Mouse (Mus musculus) ovary, postnatal 14 days (tissue): ENCODE measurements around the gene Eme2.
"Not testable (repeated sequence)": the region's sequence is repeated elsewhere in the genome, so short reads cannot be mapped to it uniquely, and the experiment has no call there.

ENCODE experiments used
- DNase-seq: peaks from one replicate; pipeline ENCODE4 v3.0.0; 2022; ENCODE audit warnings: low spot score

The Eme2 gene

DNA sequence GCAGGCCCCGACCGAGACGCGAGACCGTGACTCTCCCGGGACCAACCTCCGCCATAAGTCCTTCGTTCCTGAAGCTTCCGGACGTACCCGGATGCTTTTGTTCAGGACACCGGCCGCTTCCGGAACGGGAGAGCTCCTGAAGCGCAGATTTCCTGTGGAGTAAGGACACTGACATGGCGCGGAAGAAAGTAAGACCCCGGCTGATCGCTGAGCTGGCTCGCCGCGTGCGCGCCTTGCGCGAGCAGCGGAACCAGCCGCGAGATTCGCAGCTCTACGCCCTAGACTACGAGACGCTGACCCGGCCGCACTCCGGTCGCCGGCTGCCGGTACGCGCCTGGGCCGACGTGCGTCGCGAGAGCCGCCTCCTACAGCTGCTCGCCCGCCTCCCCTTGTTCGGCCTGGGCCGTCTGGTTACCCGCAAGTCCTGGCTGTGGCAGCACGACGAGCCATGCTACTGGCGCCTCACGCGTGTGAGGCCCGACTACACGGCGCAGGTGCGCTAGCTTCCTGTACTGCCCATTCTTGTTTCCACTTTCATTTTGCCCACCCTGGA is at the start of gene Eme2, which contains the start of gene Mrps34:
TSS of gene Eme2 (minus strand) at position 93 of the 553 bp plus-strand sequence.
TSS of gene Mrps34 (plus strand) at position 122 of the 553 bp plus-strand sequence.
- DNase-seq = peak; percentile 73

DNA sequence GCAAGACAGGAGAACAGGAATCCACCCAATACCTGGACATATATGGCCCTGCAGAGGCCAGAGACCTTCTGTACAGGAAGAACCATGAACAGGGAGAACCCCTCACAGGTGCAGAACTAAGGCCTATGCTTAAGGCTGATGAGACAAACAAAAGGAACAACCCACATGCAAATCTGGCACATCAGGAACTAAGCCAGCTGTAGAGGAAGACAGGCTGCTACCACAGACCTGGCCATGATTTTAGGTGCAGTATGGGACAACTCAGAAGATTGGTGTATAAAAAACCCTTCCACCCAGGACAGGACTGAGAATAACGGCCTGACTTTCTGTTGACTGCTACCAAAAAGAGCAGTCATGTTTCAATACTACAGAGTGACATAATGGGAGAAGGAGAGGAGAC is 48.7 kb upstream of the Eme2 start:
- not testable (repeated sequence) for DNase-seq

DNA sequence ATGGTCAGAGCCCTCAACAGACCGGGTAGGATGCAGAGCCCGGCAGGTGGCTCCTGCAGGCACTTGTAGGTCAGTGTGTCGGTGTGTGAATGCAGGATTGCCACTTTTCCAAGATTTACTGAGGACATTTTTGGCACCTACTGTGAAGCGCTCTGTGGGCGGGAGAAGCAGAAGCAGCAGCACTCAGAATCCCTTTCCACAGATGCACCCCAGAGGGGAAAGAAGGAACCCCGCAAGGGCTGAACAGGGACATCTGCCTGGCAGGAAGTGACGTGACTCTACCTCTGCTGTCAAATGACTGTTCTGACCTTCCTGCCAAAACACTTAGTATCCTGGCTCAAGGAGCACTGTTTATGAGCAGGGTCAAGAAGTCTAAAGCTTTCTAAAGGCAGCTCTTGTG is 48.1 kb upstream of the Eme2 start:
- DNase-seq = no peak

DNA sequence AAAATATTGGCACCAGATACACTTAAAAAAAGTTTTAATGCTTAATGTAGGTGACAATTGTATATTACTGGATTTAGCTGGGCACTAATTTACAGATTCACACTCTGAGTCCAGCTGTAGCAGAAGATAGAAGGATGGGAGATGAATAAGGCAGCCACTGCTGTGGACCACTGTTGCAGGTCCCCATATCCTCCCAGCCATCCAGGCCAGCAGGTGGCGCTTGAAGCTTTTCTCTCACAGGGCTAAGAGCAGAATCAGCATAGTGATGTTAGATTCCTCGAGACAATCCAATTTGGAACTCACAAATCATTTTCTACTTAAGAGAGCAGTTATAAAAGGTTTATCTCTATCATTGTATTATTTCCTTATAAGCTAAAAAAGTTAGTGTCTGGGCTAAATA is 47.6 kb upstream of the Eme2 start:
- DNase-seq = peak; percentile 21

DNA sequence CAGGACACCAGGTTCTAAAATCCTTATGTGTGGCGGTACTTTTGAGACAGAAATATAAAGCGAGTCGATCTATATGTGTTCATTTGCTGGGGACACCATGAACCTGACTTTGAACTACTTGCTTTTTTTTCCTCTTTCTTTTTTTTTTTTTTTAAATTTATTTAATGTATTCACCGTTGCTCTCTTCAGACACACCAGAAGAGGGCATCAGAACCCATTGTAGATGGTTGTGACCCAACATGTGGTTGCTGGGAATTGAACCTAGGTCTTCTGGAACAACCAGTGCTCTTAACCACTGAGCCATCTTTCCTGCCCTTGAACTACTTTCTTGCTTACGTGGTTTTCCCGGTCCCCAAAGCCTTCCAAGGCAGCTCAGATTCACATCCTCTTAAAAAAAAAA is 42.4 kb upstream of the Eme2 start:
- no peak for DNase-seq

DNA sequence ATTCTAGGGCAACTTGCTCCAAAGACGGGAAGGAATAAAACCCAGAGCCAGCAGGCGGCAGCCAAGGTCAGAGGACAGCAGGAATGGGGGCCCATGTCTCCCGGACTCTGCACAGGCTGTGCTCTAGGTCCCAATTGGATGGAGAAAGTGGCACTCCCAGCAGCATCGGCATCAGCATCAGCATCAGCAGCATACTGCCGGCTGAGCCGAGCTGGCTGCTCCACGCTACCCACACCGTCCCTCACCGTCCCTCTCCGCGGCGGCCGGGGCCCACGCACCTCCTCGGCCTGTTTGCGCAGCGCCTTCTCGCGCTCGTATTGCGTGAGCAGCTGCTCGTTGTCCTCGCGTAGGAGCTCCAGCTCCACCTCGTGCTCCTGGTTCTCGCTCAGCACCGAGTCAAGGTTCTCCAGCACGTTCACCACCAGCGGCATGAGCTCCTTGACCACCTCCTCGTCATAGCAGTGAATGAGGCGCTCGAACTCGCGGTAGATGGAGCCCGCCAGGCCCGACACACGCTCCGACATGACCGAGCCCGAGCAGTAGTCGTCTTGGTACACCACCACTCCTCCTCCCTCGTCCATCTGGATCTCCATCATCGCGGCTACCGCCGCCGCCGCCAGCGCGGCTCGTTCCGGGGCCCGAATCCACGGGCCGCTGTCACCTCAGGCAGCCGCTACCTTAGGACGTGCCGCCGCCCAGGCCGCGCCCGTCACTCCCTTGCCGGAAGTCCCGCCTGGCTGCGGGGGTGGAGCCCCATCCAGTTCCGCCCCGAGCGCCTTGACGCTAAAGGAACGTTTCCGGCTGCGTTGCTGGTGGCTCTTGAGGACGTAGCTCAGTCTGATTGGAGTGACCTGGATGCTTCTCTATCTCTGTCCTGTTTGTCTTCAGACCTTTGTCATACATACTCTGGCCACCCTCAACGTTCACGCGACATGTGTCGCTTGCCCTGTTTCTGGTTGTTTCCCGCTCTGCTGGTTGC is 41.7 kb upstream of the Eme2 start, which contains the start of gene Mapk8ip3:
TSS of gene Mapk8ip3 (minus strand) at position 719 of the 979 bp plus-strand sequence.
- DNase-seq = peak; percentile 93

DNA sequence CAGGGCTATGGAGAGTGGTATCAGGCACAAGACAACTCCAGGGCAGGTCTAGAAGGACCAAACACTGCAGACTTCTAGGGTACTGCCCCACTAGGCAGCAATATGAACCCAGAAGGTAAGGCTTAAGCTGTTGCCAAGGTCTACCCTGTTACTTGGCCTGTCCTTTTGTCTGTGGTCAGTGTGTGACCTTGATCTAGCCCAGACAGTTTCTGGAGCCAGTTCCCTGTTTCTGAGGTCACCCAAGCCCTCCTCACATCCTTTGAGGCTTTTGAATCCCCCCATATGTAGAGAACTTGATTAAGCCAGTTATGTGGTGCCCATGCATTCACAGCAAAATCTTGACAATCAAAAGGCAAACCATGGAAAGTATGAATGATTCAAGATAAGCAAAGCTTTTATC is 40.8 kb upstream of the Eme2 start:
- DNase-seq = no peak

DNA sequence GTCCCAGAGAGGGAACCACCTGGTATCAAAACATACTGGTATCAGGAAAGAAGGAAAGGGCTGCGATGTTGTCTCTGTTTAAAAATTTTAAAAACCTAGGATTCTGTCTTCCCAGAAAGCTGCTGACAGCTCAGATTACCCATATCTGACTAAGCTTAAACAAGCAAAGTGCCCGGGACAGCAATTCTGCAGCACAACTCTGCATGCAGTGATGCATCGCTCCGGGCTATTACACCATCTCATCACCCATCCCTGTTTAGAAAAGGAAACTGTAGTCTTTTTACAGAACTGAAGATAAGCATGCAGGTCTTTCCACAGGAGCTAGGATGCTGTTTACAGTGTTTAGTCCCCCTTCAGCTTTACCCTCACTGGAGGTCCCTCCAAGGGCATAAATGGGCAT is 40.0 kb upstream of the Eme2 start:
- DNase-seq = no peak

DNA sequence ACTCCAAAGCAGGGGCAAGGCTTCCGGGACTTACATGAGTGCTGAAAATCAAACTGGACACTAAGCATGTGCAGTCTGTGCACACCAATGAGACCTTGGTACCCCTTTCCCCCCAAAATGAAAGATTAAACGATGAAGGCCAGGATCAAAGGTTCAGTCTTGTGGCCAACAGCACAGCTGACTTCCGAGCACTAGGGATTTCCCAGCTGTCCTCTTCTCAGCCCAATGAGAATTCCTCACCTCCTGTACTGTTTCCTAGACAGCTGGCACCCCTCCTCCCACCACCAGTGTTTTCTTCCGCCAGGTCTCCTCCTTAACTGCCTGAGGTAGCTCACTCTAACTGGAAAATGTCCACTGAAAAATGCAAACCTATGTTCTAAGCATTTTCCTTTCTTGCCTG is 38.3 kb upstream of the Eme2 start:
- DNase-seq = no peak

DNA sequence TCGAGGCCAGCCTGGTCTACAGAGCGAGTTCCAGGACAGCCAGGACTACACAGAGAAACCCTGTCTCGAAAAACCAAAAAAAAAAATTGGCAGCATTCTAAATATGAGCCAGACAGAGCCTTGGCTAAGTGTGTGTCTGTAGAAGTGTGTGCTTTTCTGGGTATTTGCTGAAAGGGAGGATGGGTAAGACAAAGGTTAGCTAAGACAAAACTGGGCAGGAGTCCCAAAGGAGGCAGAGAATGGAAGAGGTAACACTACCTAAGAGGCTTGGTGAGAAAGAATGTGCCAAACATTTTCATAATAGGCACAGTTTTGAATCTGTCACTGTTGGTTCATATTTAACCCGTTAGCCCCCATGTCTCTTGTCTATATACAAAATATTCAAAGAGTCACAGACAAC is 37.5 kb upstream of the Eme2 start:
- no peak for DNase-seq

DNA sequence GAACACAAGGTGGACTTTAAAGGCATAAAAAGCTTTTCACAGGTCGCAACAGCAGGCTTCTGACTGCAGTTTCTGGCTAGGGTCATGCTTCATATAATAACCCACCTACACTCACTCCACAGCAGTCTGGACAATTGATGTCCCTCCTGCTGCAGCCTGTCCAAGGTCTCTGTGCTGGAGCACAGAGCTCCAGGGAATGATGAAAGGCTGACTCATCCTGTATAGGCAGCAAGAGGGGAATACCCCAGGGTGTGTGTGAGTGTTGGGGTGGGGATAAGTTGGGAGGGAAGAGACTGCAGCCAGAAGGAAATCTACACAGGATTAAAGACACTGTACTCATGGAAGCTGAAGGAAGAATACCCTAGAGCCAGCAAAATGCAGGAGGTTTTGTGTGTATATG is 34.6 kb upstream of the Eme2 start:
- no peak for DNase-seq

DNA sequence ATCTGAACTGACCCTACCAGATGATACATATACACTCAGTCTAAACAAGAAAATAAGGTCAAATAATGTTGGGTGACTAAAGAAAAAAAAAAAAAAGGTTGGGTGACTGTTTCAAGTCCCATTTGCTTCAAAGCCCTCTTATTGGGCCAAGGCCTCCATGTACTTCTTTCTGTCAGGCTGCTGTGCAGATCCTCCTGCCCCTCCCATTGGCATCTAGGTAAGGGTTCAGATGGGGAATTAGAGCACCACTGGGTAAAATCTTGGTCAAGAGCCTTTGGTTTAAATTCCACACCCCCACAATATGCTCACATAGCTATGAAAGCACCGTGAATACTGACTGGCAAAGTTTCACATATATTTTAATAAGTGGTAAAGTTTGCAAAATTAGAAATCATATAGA is 28.4 kb upstream of the Eme2 start:
- DNase-seq = no peak

DNA sequence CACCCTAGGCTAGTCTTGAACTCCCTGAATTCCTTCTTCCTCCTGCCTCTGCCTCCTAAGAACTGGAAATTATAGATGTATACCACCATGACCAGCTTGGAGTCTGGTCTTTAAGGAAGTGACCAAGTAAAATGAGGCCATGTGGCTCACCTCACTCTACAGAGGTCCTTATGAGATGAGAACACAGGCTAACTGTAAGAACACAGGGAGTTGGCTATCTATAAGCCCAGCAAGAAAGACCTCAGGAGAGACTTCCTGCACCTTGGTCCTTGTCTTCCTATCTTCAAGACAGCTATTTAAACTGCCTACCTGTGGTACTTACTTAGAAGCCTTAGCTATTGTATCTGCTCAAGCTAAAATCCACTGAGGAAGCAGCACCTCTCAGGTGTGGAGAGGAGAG is 19.1 kb upstream of the Eme2 start:
- DNase-seq = no peak

DNA sequence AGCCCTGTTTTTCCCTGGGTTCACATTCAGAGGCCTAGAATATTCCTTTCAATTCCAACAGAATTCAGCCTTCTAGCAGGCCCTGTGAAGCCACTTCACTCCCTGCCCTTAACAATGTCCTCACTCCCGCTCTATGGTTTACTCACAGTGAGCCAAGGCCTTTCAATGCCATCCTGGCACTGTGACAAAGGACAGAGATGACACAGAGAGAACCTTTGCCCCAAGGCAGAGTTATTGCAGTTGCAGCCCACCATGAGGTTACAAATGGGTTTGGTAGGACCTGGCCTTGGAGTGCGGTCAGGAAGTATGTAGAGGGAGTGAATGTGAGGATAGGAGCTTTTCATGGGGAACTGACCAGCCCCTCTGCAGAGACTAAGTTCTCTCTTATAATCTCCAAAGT is 12.7 kb upstream of the Eme2 start:
- no peak for DNase-seq

DNA sequence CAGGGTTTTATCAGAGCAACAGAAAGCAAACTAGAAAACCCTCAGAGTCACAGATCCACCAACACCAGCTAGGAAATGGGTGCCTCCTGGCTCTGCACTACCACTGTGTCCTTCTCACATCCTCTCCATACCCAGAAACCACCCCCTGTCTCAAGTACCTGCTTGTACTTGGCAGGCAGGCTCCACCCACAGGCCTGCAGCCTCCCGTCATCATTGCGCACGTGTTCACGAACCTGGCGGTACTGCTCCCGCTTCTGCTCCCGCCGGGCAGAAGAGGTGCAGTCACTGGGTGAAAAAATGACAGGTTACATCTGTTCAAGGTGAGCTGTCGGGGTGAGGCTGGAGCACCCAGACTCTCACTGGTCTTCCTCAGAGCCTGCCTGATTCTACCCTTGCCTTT is 8.9 kb upstream of the Eme2 start:
- no peak for DNase-seq

DNA sequence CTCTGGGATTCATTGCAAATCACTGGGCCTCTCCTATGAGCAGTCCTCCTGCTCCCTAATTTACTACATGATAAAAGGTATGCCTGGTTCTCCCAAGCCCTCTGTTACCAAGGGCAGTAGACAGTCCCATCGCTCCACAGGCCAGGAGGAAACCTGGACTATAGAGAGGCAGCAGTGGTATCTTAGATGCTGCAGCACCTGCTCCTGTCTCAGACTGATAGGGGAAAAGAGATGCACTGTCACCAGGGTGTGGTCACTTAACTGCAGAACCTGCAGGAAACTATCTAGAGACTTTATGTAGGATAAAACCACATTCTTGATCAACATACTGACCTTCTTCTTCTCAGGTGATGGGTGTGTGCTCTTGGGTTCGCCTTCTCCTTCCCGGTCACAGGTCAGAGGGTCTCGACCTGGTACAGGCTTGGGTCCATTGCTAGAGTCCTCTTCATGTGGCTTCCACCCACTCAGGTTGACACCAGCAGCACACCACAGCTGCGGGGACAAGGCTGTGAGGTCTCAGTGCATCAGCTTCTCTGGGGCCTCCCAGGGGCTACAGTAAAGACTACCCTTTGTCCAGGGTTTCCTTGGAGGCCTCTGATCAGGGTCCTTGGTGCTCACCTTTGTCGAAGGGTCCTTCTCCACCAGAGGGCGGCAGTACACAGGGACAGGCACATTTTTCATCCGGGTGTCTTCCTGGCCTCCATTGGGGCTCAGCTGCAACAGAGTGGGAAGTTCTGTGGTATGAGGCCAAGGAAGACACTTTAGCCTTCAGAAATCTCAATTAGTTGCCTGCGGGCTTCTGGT is 8.0 kb upstream of the Eme2 start:
- DNase-seq = no peak

DNA sequence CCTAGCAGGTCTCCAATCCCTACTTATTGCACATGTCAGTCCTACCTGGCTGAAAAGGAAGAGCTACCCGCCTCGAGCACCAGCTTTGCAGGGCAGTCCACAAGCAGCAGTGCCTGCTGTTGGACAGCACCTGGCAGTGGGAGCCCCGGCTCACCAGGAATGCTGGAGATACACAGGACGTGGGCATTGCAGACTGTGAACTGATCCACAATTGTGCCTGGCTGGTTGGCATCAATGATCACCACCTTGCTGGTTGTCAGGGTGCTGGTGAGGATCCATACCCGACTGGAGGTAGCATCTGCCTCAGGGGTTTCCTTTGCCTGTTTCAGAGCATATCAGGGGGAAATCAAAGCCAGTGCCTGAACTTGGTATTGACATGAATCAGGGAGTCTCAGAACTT is 7.2 kb upstream of the Eme2 start:
- no peak for DNase-seq

DNA sequence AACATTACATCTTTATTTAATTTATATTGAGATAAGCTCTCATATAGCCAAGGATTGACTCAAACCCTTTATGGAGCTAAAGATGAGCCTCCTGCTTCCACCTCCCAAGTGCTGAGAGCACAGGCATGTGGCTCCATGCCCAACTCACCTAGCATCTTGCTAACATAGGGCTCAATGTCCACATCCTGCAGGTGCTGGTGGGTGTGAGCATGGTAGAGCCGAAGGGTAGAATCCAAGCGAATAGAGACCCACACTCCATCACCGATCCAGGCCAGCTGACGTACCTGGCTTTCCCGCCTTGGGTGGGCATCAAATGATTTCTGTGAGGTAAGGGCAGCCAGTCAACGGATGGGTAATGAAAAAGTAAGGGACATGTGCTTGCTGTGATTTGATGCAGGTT is 5.1 kb upstream of the Eme2 start:
- no peak for DNase-seq

DNA sequence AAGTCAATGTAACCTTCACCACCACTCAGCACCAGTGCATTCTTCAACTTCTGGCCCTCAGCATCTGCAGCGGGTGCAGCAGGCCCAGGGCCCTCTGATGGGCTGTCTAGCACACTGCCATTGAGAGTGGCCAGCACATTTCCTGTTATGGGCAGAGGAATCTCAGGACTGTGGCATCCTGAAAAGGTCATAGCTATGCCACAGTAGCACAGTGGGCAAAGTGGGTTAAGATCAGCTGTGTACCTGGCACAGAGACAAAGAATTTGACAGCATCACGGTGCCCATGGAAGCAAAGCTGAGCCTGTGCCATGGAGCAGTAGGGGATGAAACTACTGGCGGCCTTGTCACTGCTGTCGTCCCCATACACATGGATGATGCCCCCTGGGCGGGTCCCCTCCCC is 4.3 kb upstream of the Eme2 start:
- no peak for DNase-seq

DNA sequence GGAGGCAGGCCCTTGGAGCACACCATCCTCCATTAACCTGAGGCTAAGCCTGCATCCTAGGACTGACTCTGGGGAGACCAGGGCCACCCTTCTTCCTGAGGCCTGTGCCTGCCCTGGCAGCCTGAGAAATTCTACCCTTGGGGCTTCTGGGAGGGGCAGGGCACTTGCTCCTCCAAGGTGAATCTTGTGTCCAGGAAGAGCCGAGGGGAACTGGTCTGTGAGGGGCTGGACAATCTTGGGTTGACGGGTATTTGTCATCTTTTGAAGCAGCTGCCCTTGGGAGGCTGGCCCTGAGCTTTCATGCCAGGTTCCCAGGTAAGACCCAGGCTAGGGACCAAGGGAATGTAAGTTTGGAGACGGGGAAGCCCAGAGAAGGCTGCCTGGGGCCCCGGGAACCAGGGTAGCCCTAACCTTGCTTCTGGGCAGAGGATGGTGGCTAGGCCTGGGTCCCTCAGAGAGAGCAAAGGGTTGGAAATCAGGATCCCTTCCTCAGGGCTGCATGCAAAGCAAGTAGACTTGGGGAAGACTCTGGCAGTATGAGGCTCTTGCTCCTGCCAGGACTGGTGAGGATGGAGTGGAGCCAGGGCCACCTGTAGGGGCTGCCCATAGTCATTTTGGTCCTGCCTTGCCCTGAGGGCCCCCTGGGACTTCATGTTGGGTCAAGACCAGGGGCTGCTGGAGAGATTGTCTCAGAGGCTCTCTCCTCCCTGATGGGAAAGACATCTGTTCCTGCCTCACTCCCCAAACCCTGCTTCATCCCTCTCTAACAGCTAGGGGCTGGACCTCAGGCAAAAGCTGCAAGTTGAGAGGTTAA is 3.4 kb upstream of the Eme2 start:
- DNase-seq = no peak

DNA sequence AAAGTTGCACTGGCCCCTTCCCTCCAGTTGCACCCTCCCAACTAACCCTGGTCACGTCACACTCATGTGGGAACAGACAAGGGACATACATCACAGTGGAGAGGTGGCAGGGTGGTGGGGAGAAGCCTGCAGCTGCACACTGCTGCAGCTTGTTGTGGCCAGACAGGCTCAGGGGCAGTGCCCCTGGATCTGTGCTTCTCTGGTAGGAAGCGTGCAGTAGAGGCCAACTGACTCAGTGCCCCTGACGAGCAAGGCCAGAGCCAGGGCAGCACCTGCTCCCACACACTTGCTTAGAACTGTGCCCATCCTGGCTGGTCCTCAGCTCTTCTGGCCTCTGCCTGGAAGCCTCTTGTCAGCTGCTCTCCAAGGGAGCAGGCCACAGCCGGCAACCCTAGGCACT is 2.7 kb upstream of the Eme2 start:
- DNase-seq = no peak

DNA sequence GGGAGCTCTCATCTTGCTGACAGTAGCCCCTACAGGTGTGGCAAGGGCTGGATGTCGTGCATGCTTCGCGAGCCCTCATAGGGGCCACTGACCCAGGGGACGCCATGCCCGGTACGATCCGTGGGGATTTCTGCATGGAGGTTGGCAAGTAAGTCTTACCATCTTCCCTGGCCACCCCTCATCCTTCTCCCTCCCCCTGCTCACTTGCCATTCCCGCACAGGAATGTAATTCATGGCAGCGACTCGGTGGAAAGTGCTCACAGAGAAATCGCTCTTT is 2.0 kb upstream of the Eme2 start:
- DNase-seq = no peak
